Mouse (Mus musculus) cerebellum, adult 11-12 months (tissue): ENCODE measurements around the gene Atp4a.

ENCODE experiments used
- DNase-seq: peaks from one replicate; pipeline ENCODE4 v3.0.0; 2022

Atp4a gene

GRCm38 (mm10) chr7:30711942-30712341 lies at the start of gene Atp4a:
TSS of gene Atp4a (plus strand) at chr7:30712209.
- no peak for DNase-seq

DNA sequence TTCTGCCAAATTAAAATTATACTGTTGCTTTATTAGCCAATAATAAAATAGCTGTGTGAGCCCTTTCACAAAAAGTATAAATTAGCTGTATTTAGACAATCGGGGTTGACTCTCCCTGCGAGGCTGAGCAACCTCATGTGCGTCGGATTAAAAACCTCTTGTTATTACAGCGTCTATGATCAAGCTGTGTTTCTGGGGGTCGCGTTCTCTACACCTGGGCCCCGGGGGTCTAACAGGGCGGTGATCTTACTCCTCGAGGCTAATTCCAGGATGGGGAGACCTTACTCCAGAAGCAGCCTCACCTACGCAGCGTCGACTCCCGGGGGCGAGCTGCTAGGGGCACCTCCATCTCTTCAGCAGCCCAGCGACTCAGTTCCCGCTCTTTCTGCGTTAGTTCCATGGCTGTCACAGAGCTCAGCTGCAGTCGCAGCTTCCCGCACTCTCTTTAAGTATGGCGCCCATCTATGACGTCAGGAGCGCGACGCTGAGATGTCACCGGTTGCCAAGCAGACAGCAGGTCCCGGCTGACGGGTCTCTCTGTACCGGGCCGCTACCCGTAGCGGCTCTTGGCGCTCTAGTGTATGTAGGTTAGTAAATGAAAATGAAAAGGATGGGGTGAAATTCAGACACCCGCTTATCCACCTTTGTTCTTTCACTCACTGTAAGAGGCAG lies 47.3 kb upstream of the Atp4a start, which contains the start of gene Haus5:
Haus5 (minus strand) TSS at position 466 of the 672 bp plus-strand sequence.
- DNase-seq = peak; percentile 88

GRCm38 (mm10) chr7:30665321-30665720 lies 46.7 kb upstream of the Atp4a start:
- DNase-seq = no peak

DNA sequence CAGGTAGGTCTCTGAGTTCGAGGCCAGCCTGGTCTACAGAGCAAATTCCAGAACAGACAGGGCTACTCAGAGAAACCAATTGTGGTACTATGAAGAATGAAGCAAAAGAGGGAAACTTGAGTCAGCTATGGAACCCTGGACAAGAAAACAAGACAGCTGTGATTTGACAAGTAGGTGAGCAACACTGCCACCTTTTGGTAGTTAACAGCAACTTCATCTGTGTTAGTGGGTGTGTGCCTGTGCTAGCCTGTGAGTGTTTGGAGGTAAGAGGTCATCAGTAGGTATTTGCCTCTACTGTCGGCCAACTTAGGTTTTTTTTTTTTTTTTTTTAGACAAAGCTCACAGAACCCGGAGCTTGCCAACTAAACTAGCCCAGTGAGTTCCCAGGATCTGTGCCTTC lies 42.8 kb upstream of the Atp4a start:
- no peak for DNase-seq

GRCm38 (mm10) chr7:30671480-30671879 lies 40.5 kb upstream of the Atp4a start, which contains the start of gene Pmis2:
TSS of gene Pmis2 (minus strand) at chr7:30671605.
- no peak for DNase-seq

- DNase-seq = no peak
Measured at GRCm38 (mm10) chr7:30678263-30678975, 33.6 kb upstream of the Atp4a start.

GRCm38 (mm10) chr7:30681897-30682296 lies 30.1 kb upstream of the Atp4a start:
- no peak for DNase-seq

DNA sequence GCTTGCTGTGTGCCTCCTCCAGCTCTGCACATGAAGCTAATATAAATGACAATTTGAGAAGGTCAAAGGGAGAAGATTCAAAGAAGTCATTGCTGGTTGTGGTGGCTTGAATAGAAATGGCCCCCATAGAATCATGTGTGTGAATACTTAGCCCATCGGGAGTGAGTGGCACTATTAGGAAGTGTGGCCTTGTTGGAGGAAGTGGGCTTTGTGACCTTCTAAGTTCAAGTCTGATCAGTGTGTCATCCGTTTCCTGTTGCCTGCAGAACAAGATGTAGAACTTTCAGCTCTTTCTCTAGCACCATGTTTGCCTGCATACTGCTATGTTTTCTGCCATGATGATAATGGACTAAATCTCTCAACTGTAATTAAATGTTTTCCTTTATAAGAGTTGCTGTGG lies 28.6 kb upstream of the Atp4a start:
- no peak for DNase-seq

- no peak for DNase-seq
Measured at GRCm38 (mm10) chr7:30688325-30688724, 23.7 kb upstream of the Atp4a start.

DNA sequence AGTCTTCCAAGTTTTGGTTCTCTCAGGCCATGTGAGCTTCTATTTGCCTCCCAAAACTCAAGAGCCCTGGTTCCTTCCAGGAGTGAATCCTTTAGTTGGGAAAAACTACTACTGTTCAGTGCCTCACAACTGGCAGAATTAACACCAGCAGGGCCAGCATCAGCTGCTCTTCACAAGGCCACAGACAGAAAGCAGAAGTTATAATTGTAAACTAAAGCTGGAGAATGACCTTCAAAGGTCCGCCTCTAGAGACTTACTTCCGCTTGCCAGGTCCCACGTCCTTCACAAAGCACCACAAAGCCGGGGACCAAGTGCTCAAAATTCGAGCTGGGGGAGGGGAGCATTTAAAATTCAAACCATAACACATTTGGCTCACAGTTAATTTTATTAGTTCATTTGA lies 13.9 kb upstream of the Atp4a start:
- no peak for DNase-seq

DNA sequence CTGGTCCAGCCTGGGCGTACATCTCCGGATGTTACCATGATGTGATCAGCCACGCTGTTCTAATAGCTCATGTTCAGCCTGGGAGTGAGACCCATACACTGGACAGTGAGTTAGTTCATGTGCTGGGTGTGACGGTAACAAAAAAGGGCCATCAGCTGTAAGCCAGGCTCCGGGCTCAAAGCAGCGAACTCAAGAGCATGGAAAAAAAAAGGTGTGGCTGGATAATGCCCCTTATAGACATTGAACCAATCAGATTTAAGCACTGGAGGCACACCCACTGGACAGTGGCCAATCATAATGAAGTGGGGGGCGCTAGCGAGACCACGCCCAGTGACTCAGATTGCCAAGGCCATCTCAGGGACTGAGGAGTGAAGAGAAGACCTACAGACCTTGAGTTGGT lies 13.4 kb upstream of the Atp4a start, which contains the start of gene 2200002J24Rik:
2200002J24Rik (plus strand) TSS at position 338 of the 400 bp plus-strand sequence.
- DNase-seq = no peak

DNA sequence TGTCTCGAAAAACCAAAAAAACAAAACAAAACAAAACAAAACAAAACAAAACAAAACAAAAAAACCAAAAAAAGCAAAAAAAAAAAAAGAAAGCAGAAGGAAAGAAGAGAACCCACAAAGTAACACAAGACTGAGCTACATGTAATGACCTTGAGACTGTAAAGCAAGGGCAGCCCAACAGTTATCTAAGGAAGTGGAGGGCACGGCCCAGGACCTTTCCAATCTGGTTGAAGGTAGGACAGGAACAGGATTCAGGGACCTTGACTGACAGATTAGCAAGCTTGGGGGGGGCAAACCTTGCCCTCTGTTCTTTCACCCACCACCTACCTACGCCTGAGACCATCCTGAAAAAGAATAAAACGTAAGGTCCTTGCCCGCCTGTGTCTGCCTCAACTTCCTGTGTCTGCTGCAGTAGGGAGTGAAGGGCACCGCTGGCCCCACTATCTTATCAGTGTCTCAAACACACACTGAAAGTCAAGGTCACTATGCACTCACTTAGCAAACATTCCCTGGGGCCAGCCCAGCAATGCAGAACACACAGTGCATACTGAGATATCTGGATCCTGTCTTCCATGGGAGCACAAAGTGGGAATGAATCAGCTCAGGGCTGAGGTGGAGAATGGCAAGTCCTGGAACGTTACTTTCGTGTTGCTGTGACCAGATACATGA lies 5.7 kb upstream of the Atp4a start:
- no peak for DNase-seq

GRCm38 (mm10) chr7:30707441-30707840 lies 4.6 kb upstream of the Atp4a start:
- DNase-seq = no peak

DNA sequence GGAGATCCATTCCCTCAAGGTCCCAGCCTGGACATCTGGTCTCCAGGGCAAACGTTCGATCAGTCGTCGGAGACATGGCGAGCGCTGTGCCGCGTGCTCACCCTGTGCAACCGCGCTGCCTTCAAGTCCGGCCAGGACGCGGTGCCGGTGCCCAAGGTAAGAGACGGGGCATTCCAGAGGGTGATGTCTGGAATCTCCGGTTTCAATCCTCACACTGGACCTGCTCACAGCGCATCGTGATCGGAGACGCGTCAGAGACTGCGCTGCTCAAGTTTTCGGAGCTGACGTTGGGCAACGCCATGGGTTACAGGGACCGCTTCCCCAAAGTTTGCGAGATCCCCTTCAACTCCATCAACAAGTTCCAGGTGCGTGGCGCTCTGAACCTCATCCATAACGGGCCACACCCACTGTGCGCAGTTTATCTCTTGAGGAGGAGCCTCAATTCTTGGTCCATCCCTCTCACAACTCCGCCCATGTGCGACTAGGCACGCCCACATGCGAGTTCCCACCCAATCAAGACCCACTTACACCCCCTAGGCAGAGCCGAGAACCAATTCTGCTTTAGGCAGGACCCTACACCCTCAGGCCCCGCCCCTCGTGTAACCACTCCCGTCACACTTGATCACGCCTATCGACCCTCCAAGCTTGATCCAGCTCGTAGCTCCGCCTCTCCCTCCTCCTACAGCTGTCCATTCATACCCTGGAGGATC lies 5.2 kb downstream of the Atp4a start:
- DNase-seq = no peak

GRCm38 (mm10) chr7:30717716-30718046 lies 5.7 kb downstream of the Atp4a start:
- no peak for DNase-seq

DNA sequence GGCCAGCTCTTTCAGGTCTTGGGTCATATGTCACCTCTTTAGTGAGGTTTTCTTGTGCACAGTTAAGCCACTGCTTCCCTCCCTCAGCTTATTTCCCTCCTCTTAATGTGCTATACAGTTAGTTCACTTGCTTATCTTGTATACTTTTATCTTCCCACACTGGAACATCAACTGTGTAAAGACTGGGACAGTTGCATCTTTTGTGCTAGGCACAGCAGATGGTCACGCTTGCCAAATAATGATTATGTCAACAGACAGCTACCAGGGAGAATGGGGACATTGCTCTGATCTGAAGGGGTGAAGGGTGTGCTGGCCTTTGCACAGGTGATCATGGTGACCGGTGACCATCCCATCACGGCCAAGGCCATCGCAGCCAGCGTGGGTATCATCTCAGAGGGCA lies 7.7 kb downstream of the Atp4a start:
- no peak for DNase-seq

GRCm38 (mm10) chr7:30721286-30721685 lies 9.3 kb downstream of the Atp4a start:
- DNase-seq = peak; percentile 56

DNA sequence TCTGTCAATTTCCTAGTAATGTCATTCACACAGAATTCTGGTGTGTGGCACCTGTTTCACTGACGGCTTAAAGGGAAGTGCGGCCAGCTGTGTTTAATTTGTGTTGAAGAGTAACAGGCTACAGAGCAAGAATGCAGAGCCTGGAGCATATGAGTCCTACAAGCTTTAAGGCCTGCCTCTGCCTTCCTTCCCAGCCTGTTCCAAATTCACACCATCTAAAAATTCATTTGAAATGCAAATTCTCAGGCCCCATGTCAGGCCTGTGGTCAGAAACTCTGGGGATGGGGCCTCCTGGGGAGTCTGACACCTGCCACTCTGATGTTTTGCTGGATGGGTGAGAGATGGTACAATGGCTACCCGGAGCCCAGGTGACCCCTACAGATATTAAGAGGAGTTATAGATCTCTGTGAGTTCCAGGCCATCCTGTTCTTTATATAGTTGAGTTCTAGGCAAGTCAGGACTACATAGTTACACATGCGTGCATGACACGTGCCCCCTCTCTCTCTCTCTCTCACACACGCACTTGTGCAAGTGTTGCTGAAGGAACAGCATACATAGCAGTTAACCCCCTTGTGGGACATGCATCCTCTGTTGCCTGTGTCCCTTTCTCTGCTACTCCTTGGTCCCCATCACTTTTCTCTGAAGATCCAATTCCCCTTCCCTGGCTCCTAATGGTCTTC lies 11.4 kb downstream of the Atp4a start:
- no peak for DNase-seq

DNA sequence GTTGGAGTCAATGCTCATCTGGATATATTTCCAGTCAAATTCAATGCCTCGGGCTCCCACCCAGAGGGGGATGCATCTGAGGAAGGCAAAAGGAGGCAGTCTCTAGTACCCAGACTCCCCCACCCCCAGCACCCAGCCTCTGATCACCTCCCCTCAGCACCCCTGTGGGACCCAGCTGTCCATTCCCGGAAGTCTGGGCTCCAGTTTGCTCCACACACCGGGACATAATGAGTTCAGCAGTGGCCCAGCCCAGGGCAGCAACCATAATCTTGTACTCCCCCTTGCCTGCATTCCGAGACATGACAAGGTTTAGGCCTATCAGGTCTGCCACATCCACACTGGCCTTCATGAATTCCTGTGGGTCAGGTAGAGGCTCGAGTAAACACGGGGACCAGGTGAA lies 16.2 kb downstream of the Atp4a start:
- DNase-seq = peak; percentile 42

- DNase-seq = no peak
Measured at GRCm38 (mm10) chr7:30728739-30729395, 16.9 kb downstream of the Atp4a start.

- DNase-seq = peak; percentile 96
Measured at GRCm38 (mm10) chr7:30729396-30730063, 17.5 kb downstream of the Atp4a start, which contains the start of gene Tmem147. TSS of gene Tmem147 (minus strand) at chr7:30729540.
